Mouse (Mus musculus): ENCODE measurements around the gene Cldn13. TPM values are rescaled to one million over a fixed set of nuclear protein-coding genes. Genes with fewer than 3 reads are reported as not detected.

Gene Cldn13
- polyA plus RNA-seq, 1 experiment from 2014 or later: 208 TPM

- Histone ChIP-seq H3K36me3 (no peaks in the 10 kb centered on the region), H3K27ac (no peak overlapping the region), H3K9ac (no peak overlapping the region), H3K4me1 (no peaks in the 10 kb centered on the region), H3K4me3 (no peak overlapping the region), H3K4me2 (no peak overlapping the region), H3K9me3 (replicated peaks) (no peaks in the 10 kb centered on the region), H3K27me3 (replicated peaks) (peaks cover 10% of the 10 kb centered on the region; the same call in 1 of the 2 replicates)
- ATAC-seq: no peak
- WGBS (ENCODE audit: insufficient replicate concordance): 54% methylated on average over 8 of the region's 8 CpGs
Observed at GRCm38 (mm10) chr5:134865158-134865557, 50.2 kb downstream of the Cldn13 start.

Other genes starting within 250 kb of the Cldn13 start
- gene Limk1, start 226.9 kb downstream of the Cldn13 start, polyA plus RNA-seq (2016; fragmentation: Nextera tagmentation; extraction: Ambion mirVana): 1.3 and 1.5 TPM in 2 replicates
- gene Eln, start 168.2 kb downstream of the Cldn13 start, polyA plus RNA-seq (2016; fragmentation: Nextera tagmentation; extraction: Ambion mirVana): 2.6 and 4.7 TPM in 2 replicates
- gene Tmem270, start 8.8 kb downstream of the Cldn13 start, polyA plus RNA-seq (2016; fragmentation: Nextera tagmentation; extraction: Ambion mirVana): not detected in 2 replicates
- gene Mettl27, start 16.8 kb upstream of the Cldn13 start, polyA plus RNA-seq (2016; fragmentation: Nextera tagmentation; extraction: Ambion mirVana): 8.5 and 9.8 TPM in 2 replicates
- gene Cldn4, start 31.4 kb upstream of the Cldn13 start, polyA plus RNA-seq (2016; fragmentation: Nextera tagmentation; extraction: Ambion mirVana): 0.28 and 0.49 TPM in 2 replicates
- 0.55 and 0.57 TPM in 2 replicates for gene Cldn3, start 70.7 kb upstream of the Cldn13 start, polyA plus RNA-seq (2016; fragmentation: Nextera tagmentation; extraction: Ambion mirVana)
- gene Abhd11, start 93.6 kb upstream of the Cldn13 start, polyA plus RNA-seq (2016; fragmentation: Nextera tagmentation; extraction: Ambion mirVana): 39.1 and 45.3 TPM in 2 replicates
- 2.7 and 2.8 TPM in 2 replicates for gene Stx1a, start 108.0 kb upstream of the Cldn13 start, polyA plus RNA-seq (2016; fragmentation: Nextera tagmentation; extraction: Ambion mirVana)
- gene Dnajc30, start 148.7 kb upstream of the Cldn13 start, polyA plus RNA-seq (2016; fragmentation: Nextera tagmentation; extraction: Ambion mirVana): 15.9 and 19.1 TPM in 2 replicates
- gene Bud23, start 149.4 kb upstream of the Cldn13 start, polyA plus RNA-seq (2016; fragmentation: Nextera tagmentation; extraction: Ambion mirVana): 97.8 and 104 TPM in 2 replicates
- 1.2 and 1.3 TPM in 2 replicates for gene Vps37d, start 162.7 kb upstream of the Cldn13 start, polyA plus RNA-seq (2016; fragmentation: Nextera tagmentation; extraction: Ambion mirVana)
- gene Mlxipl, start 174.4 kb upstream of the Cldn13 start, polyA plus RNA-seq (2016; fragmentation: Nextera tagmentation; extraction: Ambion mirVana): 11.6 and 12.2 TPM in 2 replicates
- 17.1 and 18.9 TPM in 2 replicates for gene Tbl2, start 234.1 kb upstream of the Cldn13 start, polyA plus RNA-seq (2016; fragmentation: Nextera tagmentation; extraction: Ambion mirVana)